Comparison of ENCODE assay signal across 12 mouse cellular contexts in genomic region chr8:78810207-78810675, GRCm38 (mm10). TPM values are rescaled to one million over a fixed set of nuclear protein-coding genes. Genes with fewer than 3 reads are reported as not detected.
DNase-seq lines count a peak whose midpoint lies in the region; ATAC-seq lines count a peak whose summit lies in the region.
"Had no signal": no experiment of that assay in that cellular context is flagged by ENCODE, and none has a peak within 500 bp of the region (broad histone marks: within the 10 kb centered on the region; RNA-seq: fewer than 3 reads in every experiment).

No protein-coding gene starts in this region.

- H3K27ac ChIP-seq in hindbrain, embryonic 13.5 days = peak overlapping the region; percentile 50; the same call in 1 of the 2 replicates
- peak overlapping the region; percentile 10 for H3K27ac ChIP-seq in midbrain, embryonic 13.5 days
- H3K27ac ChIP-seq in heart, embryonic 10.5 days = no peak overlapping the region

- no peak overlapping the region for H3K9ac ChIP-seq in hindbrain, embryonic 13.5 days
- no peak overlapping the region for H3K9ac ChIP-seq in midbrain, embryonic 13.5 days (replicated peaks)
- H3K9ac ChIP-seq: lung, embryonic 14.5 days had no signal

- 50% methylated on average over 9 of the region's 9 CpGs for WGBS in hindbrain, embryonic 13.5 days
- WGBS in midbrain, embryonic 13.5 days = 56% methylated on average over 9 of the region's 9 CpGs
- 89% methylated on average over 9 of the region's 9 CpGs for WGBS in heart, embryonic 10.5 days

- H3K4me2 ChIP-seq in hindbrain, embryonic 13.5 days = no peak overlapping the region
- no peak overlapping the region for H3K4me2 ChIP-seq in midbrain, embryonic 13.5 days (replicated peaks)
- H3K4me2 ChIP-seq: lung, embryonic 14.5 days had no signal

- no peaks in the 10 kb centered on the region for H3K27me3 ChIP-seq in hindbrain, embryonic 13.5 days
- H3K27me3 ChIP-seq in midbrain, embryonic 13.5 days = no peaks in the 10 kb centered on the region
- no peaks in the 10 kb centered on the region for H3K27me3 ChIP-seq in heart, embryonic 10.5 days (ENCODE audit: insufficient read depth, poor library complexity, severe bottlenecking)

- peak; percentile 70 for ATAC-seq in hindbrain, embryonic 13.5 days (ENCODE audit: low FRiP score)
- peak; percentile 75; the same call in 1 of the 2 replicates for ATAC-seq in midbrain, embryonic 13.5 days

- no peaks in the 10 kb centered on the region for H3K9me3 ChIP-seq in hindbrain, embryonic 13.5 days
- no peaks in the 10 kb centered on the region for H3K9me3 ChIP-seq in midbrain, embryonic 13.5 days
- no peaks in the 10 kb centered on the region for H3K9me3 ChIP-seq in heart, embryonic 10.5 days

- peaks cover 16% of the 10 kb centered on the region for H3K4me1 ChIP-seq in hindbrain, embryonic 13.5 days (replicated peaks)
- peaks cover 13% of the 10 kb centered on the region for H3K4me1 ChIP-seq in midbrain, embryonic 13.5 days (replicated peaks)
- no peaks in the 10 kb centered on the region for H3K4me1 ChIP-seq in heart, embryonic 10.5 days

- peaks cover 63% of the 10 kb centered on the region for H3K36me3 ChIP-seq in hindbrain, embryonic 13.5 days
- peaks cover 62% of the 10 kb centered on the region for H3K36me3 ChIP-seq in midbrain, embryonic 13.5 days
- H3K36me3 ChIP-seq in heart, embryonic 10.5 days = peaks cover 90% of the 10 kb centered on the region

- H3K4me3 ChIP-seq in hindbrain, embryonic 13.5 days = no peak overlapping the region
- H3K4me3 ChIP-seq in midbrain, embryonic 13.5 days (replicated peaks) = no peak overlapping the region
- H3K4me3 ChIP-seq in heart, embryonic 10.5 days = no peak overlapping the region

- peak; percentile 33 for DNase-seq in cerebellum, adult 11 months
- DNase-seq in cerebellum, adult 9-11 months = peak; percentile 65
- DNase-seq in spleen, postnatal 10 days (ENCODE audit: low spot score in 2 of 2) = no peak
- no peak for DNase-seq in heart, embryonic 10.5 days (ENCODE audit: low spot score)
- DNase-seq in lung, postnatal 25 days (ENCODE audit: low spot score) = no peak
- DNase-seq: adrenal gland, adult 2 months; heart, postnatal 14 days; kidney, postnatal 36 days; lung, embryonic 14.5 days; thymus, postnatal 4 days had no signal

RNA-seq across cellular contexts. Expression of gene Lsm6, which starts 10.7 kb away (rescaled TPM):
- 173 and 181 TPM in 2 replicates for polyA plus RNA-seq in hindbrain, embryonic 13.5 days (2015; fragmentation: Nextera tagmentation; extraction: Ambion mirVana)
- 201 and 204 TPM in 2 replicates for polyA plus RNA-seq in midbrain, embryonic 13.5 days (2015; fragmentation: Nextera tagmentation; extraction: Ambion mirVana)
- 200 and 218 TPM in 2 replicates for polyA plus RNA-seq in heart, embryonic 10.5 days (2016; fragmentation: Nextera tagmentation; extraction: Ambion mirVana)

Comparison
In these comparisons a context has a peak if more than half of its experiments do, and no peak if none do; other contexts are left out.
1. DNase-seq: peak in cerebellum, adult 11 months (single experiment) and cerebellum, adult 9-11 months (single experiment); none in spleen, postnatal 10 days (0 of 2), heart, embryonic 10.5 days (single experiment) and lung, postnatal 25 days (single experiment).